Mouse (Mus musculus): Measurements from ENCODE around the gene Fkrp. TPM values are rescaled to one million over a fixed set of nuclear protein-coding genes. Genes with fewer than 3 reads are reported as not detected.

Gene Fkrp
- total RNA-seq, 2 experiments from 2014 or later: 24.8 to 26.8 TPM

Other genes starting within 250 kb of the Fkrp start
- gene Arhgap35, start 201.7 kb downstream of the Fkrp start, total RNA-seq (2021): 10 to 100 TPM; 55.7 to 68.7 TPM
- gene Ceacam15, start 141.0 kb downstream of the Fkrp start, total RNA-seq (2021): not detected
- not detected for gene Ceacam9, start 94.8 kb downstream of the Fkrp start, total RNA-seq (2021)
- gene Ap2s1, start 78.3 kb downstream of the Fkrp start, total RNA-seq (2021): 100 to 1,000 TPM; 133 to 149 TPM
- gene Slc1a5, start 35.4 kb downstream of the Fkrp start, total RNA-seq (2021): 100 to 1,000 TPM; 118 to 152 TPM
- 10 to 100 TPM; 66.5 to 67.5 TPM for gene Strn4, start 843 bp downstream of the Fkrp start, total RNA-seq (2021)
- gene Prkd2, start 26.2 kb upstream of the Fkrp start, total RNA-seq (2021): 10 to 100 TPM; 16.9 to 17.2 TPM
- gene Dact3, start 58.6 kb upstream of the Fkrp start, total RNA-seq (2021): 1 to 10 TPM; 2.4 to 3.6 TPM
- under 1 TPM in 1 of 2 experiments, not detected in 1; 0.89 TPM for gene Gng8, start 75.1 kb upstream of the Fkrp start, total RNA-seq (2021)
- gene Ptgir, start 89.8 kb upstream of the Fkrp start, total RNA-seq (2021): 1 to 10 TPM; 1.2 to 2.0 TPM
- gene Calm3, start 107.4 kb upstream of the Fkrp start, total RNA-seq (2021): 100 to 1,000 TPM; 232 to 251 TPM
- gene Pnmal2, start 128.0 kb upstream of the Fkrp start, total RNA-seq (2021): 10 to 100 TPM; 21.9 to 32.4 TPM
- gene Pnmal1, start 142.9 kb upstream of the Fkrp start, total RNA-seq (2021): 1 to 10 TPM; 3.9 to 4.4 TPM
- 1 to 10 TPM; 1.1 TPM for gene Gm42372, start 166.4 kb upstream of the Fkrp start, total RNA-seq (2021)
- 10 to 100 TPM; 19.2 to 28.1 TPM for gene Ccdc8, start 176.0 kb upstream of the Fkrp start, total RNA-seq (2021)
- 10 to 100 TPM; 71.5 to 87.2 TPM for gene Ppp5c, start 211.2 kb upstream of the Fkrp start, total RNA-seq (2021)
- gene Hif3a, start 245.7 kb upstream of the Fkrp start, total RNA-seq (2021): 1 to 10 TPM; 1.6 to 2.7 TPM

Measured in adrenal gland, postnatal 36 days (tissue).